Mouse (Mus musculus): ENCODE measurements around the gene Tuba4a.

Tuba4a gene

GRCm38 (mm10) chr1:75213096-75213495, 6.6 kb downstream of the Tuba4a start:
- no peak for DNase-seq (ENCODE audit: inconsistent age in 2 of 2, low spot score in 1 of 2)

- DNase-seq (ENCODE audit: inconsistent age in 2 of 2, low spot score in 1 of 2) = no peak
Observed at GRCm38 (mm10) chr1:75212542-75212941, 7.1 kb downstream of the Tuba4a start.

- DNase-seq (ENCODE audit: inconsistent age in 2 of 2, low spot score in 1 of 2) = no peak
Observed at GRCm38 (mm10) chr1:75211141-75211708, 8.4 kb downstream of the Tuba4a start.

GRCm38 (mm10) chr1:75210136-75211087, 9.3 kb downstream of the Tuba4a start, which contains the start of the genes Glb1l and Stk16:
Gene Glb1l (minus strand): TSS chr1:75210813.
Gene Stk16 (plus strand): TSS chr1:75210838.
- peak; percentile 96 to 98 for DNase-seq (ENCODE audit: inconsistent age in 2 of 2, low spot score in 1 of 2)

- peak; percentile 52 to 87 for DNase-seq (ENCODE audit: inconsistent age in 2 of 2, low spot score in 1 of 2)
Observed at GRCm38 (mm10) chr1:75208967-75209678, 10.5 kb downstream of the Tuba4a start.

GRCm38 (mm10) chr1:75201236-75201635, 18.4 kb downstream of the Tuba4a start:
- DNase-seq (ENCODE audit: inconsistent age in 2 of 2, low spot score in 1 of 2) = no peak

GRCm38 (mm10) chr1:75192452-75192851, 27.2 kb downstream of the Tuba4a start:
- peak in 1 of 2 experiments; percentile 64 for DNase-seq (ENCODE audit: inconsistent age in 2 of 2, low spot score in 1 of 2)

GRCm38 (mm10) chr1:75191622-75192402, 27.9 kb downstream of the Tuba4a start, which contains the start of the genes Ankzf1 and Atg9a:
Gene Ankzf1 (plus strand): TSS chr1:75192151.
Gene Atg9a (minus strand): TSS chr1:75192196.
- peak; percentile 97 to 98 for DNase-seq (ENCODE audit: inconsistent age in 2 of 2, low spot score in 1 of 2)

GRCm38 (mm10) chr1:75191258-75191621, 28.4 kb downstream of the Tuba4a start:
- DNase-seq (ENCODE audit: inconsistent age in 2 of 2, low spot score in 1 of 2) = no peak

GRCm38 (mm10) chr1:75190577-75190976, 29.1 kb downstream of the Tuba4a start:
- DNase-seq (ENCODE audit: inconsistent age in 2 of 2, low spot score in 1 of 2) = no peak

GRCm38 (mm10) chr1:75187914-75188483, 31.7 kb downstream of the Tuba4a start:
- no peak for DNase-seq (ENCODE audit: inconsistent age in 2 of 2, low spot score in 1 of 2)

- DNase-seq (ENCODE audit: inconsistent age in 2 of 2, low spot score in 1 of 2) = no peak
Observed at GRCm38 (mm10) chr1:75187126-75187525, 32.5 kb downstream of the Tuba4a start.

- DNase-seq (ENCODE audit: inconsistent age in 2 of 2, low spot score in 1 of 2) = no peak
Observed at GRCm38 (mm10) chr1:75185495-75185894, 34.2 kb downstream of the Tuba4a start.

GRCm38 (mm10) chr1:75182160-75182559, 37.5 kb downstream of the Tuba4a start:
- DNase-seq (ENCODE audit: inconsistent age in 2 of 2, low spot score in 1 of 2) = no peak

GRCm38 (mm10) chr1:75181377-75181870, 38.2 kb downstream of the Tuba4a start:
- no peak for DNase-seq (ENCODE audit: inconsistent age in 2 of 2, low spot score in 1 of 2)

GRCm38 (mm10) chr1:75180741-75181140, 38.9 kb downstream of the Tuba4a start:
- no peak for DNase-seq (ENCODE audit: inconsistent age in 2 of 2, low spot score in 1 of 2)

GRCm38 (mm10) chr1:75180105-75180590, 39.5 kb downstream of the Tuba4a start, which contains the start of gene Abcb6:
Gene Abcb6 (minus strand): TSS chr1:75180392.
- peak; percentile 91 to 96 for DNase-seq (ENCODE audit: inconsistent age in 2 of 2, low spot score in 1 of 2)

GRCm38 (mm10) chr1:75179334-75180104, 40.1 kb downstream of the Tuba4a start:
- DNase-seq (ENCODE audit: inconsistent age in 2 of 2, low spot score in 1 of 2) = peak; percentile 54 to 76
